17 mouse cellular contexts compared by ENCODE assay signal in genomic region chr1:152846856-152847255, GRCm38 (mm10).
"Had no signal": no experiment of that assay in that cellular context is flagged by ENCODE, and none has a peak within 500 bp of the region (broad histone marks: within the 10 kb centered on the region; RNA-seq: fewer than 3 reads in every experiment).

No protein-coding gene starts in this region.

- H3K27ac ChIP-seq: midbrain, embryonic 10.5 days; midbrain, embryonic 12.5 days; neural tube, embryonic 13.5 days; neural tube, embryonic 15.5 days; stomach, embryonic 15.5 days; stomach, postnatal 0 days had no signal

- H3K9me3 ChIP-seq: midbrain, embryonic 10.5 days; midbrain, embryonic 12.5 days; neural tube, embryonic 13.5 days; neural tube, embryonic 15.5 days; stomach, embryonic 15.5 days had no signal

- H3K4me1 ChIP-seq: midbrain, embryonic 10.5 days; midbrain, embryonic 12.5 days; neural tube, embryonic 13.5 days; neural tube, embryonic 15.5 days; stomach, embryonic 15.5 days had no signal

- H3K27me3 ChIP-seq: midbrain, embryonic 12.5 days; neural tube, embryonic 13.5 days; neural tube, embryonic 15.5 days; stomach, embryonic 15.5 days had no signal

- H3K9ac ChIP-seq: lung, embryonic 14.5 days; midbrain, embryonic 12.5 days; neural tube, embryonic 13.5 days; neural tube, embryonic 15.5 days; stomach, embryonic 15.5 days had no signal

- DNase-seq: lung, adult 18-20 months; lung, embryonic 14.5 days; lung, postnatal 10 days; lung, postnatal 4 days; midbrain, embryonic 14.5 days; retina, postnatal 1 day; right cerebral cortex, adult 18-20 months; thymus, adult 2 months; thymus, postnatal 14 days; thymus, postnatal 36 days had no signal

- H3K4me3 ChIP-seq: midbrain, embryonic 10.5 days; midbrain, embryonic 12.5 days; myocyte; neural tube, embryonic 13.5 days; neural tube, embryonic 15.5 days; stomach, embryonic 15.5 days had no signal
